Mouse (Mus musculus) kidney, adult 11 months (tissue): ENCODE data around the gene Cdh4.

Source experiments
- DNase-seq: peaks from one replicate; pipeline ENCODE4 v3.0.0; 2022

The Cdh4 gene

GRCm38 (mm10) chr2:179541096-179541495 is 98.9 kb downstream of the Cdh4 start:
- DNase-seq = no peak

- DNase-seq = peak; percentile 60
These were observed 105.4 kb downstream of the Cdh4 start for GRCm38 (mm10) chr2:179547627-179548026.

GRCm38 (mm10) chr2:179555928-179556327 is 113.7 kb downstream of the Cdh4 start:
- DNase-seq = no peak

- DNase-seq = no peak
These were observed 120.1 kb downstream of the Cdh4 start for GRCm38 (mm10) chr2:179562350-179562749.

- DNase-seq = no peak
These were observed 123.4 kb downstream of the Cdh4 start for GRCm38 (mm10) chr2:179565611-179566010.

GRCm38 (mm10) chr2:179567886-179568285 is 125.7 kb downstream of the Cdh4 start:
- no peak for DNase-seq

- no peak for DNase-seq
These were observed 126.9 kb downstream of the Cdh4 start for GRCm38 (mm10) chr2:179569171-179569570.

- DNase-seq = no peak
These were observed 129.0 kb downstream of the Cdh4 start for GRCm38 (mm10) chr2:179571175-179571769.

GRCm38 (mm10) chr2:179573331-179573730 is 131.1 kb downstream of the Cdh4 start:
- DNase-seq = no peak

- DNase-seq = no peak
These were observed 131.6 kb downstream of the Cdh4 start for GRCm38 (mm10) chr2:179573786-179574185.

- DNase-seq = no peak
These were observed 133.4 kb downstream of the Cdh4 start for GRCm38 (mm10) chr2:179575585-179575984.

GRCm38 (mm10) chr2:179576221-179576620 is 134.0 kb downstream of the Cdh4 start:
- DNase-seq = no peak

- no peak for DNase-seq
These were observed 136.1 kb downstream of the Cdh4 start for GRCm38 (mm10) chr2:179578329-179578728.

- no peak for DNase-seq
These were observed 136.6 kb downstream of the Cdh4 start for GRCm38 (mm10) chr2:179578842-179579241.

- DNase-seq = no peak
These were observed 138.2 kb downstream of the Cdh4 start for GRCm38 (mm10) chr2:179580415-179580814.

GRCm38 (mm10) chr2:179581058-179581457 is 138.8 kb downstream of the Cdh4 start:
- DNase-seq = no peak

- no peak for DNase-seq
These were observed 140.7 kb downstream of the Cdh4 start for GRCm38 (mm10) chr2:179582966-179583365.

- no peak for DNase-seq
These were observed 142.4 kb downstream of the Cdh4 start for GRCm38 (mm10) chr2:179584672-179585071.

- no peak for DNase-seq
These were observed 144.2 kb downstream of the Cdh4 start for GRCm38 (mm10) chr2:179586436-179586835.

GRCm38 (mm10) chr2:179587069-179587468 is 144.8 kb downstream of the Cdh4 start:
- DNase-seq = no peak

- no peak for DNase-seq
These were observed 149.4 kb downstream of the Cdh4 start for GRCm38 (mm10) chr2:179591661-179592060.

- peak; percentile 7 for DNase-seq
These were observed 152.8 kb downstream of the Cdh4 start for GRCm38 (mm10) chr2:179595013-179595412.

GRCm38 (mm10) chr2:179598886-179599285 is 156.7 kb downstream of the Cdh4 start:
- DNase-seq = no peak

GRCm38 (mm10) chr2:179599886-179600285 is 157.7 kb downstream of the Cdh4 start:
- DNase-seq = no peak

- DNase-seq = no peak
These were observed 158.1 kb downstream of the Cdh4 start for GRCm38 (mm10) chr2:179600347-179600746.
